Mouse (Mus musculus): Measurements from ENCODE around the gene Zdhhc22.

- TF ChIP-seq CTCF (IDR thresholded peaks at IDR 0.05; ENCODE audit: insufficient read depth, low read depth, low read length) (no peak), POLR2A (IDR thresholded peaks at IDR 0.05; ENCODE audit: insufficient read depth, low read depth, low read length) (no peak)
These were observed 19.1 kb downstream of the Zdhhc22 start for GRCm38 (mm10) chr12:86971089-86971488.

All from olfactory bulb, adult 2 months (tissue).